Mouse (Mus musculus): ENCODE measurements around the gene Slc39a10. TPM values are rescaled to one million over a fixed set of nuclear protein-coding genes. Genes with fewer than 3 reads are reported as not detected.
A peak's percentile ranks its signal among the peaks of the same experiment; 100 is the strongest.

The Slc39a10 gene
- polyA plus RNA-seq, 1 experiment from 2014 or later, result 27.8 TPM

- no peaks in the 10 kb centered on the region for H3K36me3 ChIP-seq (ENCODE audit: control insufficient read depth, insufficient read depth, low read length)
- no peaks in the 10 kb centered on the region for H3K9me3 ChIP-seq (ENCODE audit: control insufficient read depth, low read length)
- H3K4me1 ChIP-seq (ENCODE audit: control insufficient read depth in 2 of 2, insufficient read depth in 2 of 2, low read length in 2 of 2), result peaks cover 2 to 10% of the 10 kb centered on the region in 2 experiments; a peak in 3 of 4 replicates
- no peak overlapping the region for H3K9ac ChIP-seq (ENCODE audit: low read length)
- no peak overlapping the region for H3K4me3 ChIP-seq (ENCODE audit: control insufficient read depth in 1 of 2, insufficient read depth in 1 of 2, low read depth in 1 of 2, low read length in 2 of 2)
- peak overlapping the region; percentile 24 to 26; a peak in 2 of 4 replicates for H3K27ac ChIP-seq (replicated peaks in 1 of 2; ENCODE audit: control insufficient read depth in 1 of 2, insufficient read depth in 1 of 2, low read depth in 2 of 2, low read length in 2 of 2)
- no peaks in the 10 kb centered on the region for H3K27me3 ChIP-seq (ENCODE audit: control insufficient read depth, insufficient read depth, low read length)
- H3K4me2 ChIP-seq (ENCODE audit: low read length), result no peak overlapping the region
- WGBS, result 56% methylated on average over 7 of the region's 7 CpGs
- ATAC-seq (ENCODE audit: insufficient number of reproducible peaks, insufficient read depth, low FRiP score, low read depth), result no peak
Observed at GRCm38 (mm10) chr1:46864175-46864885, 28.3 kb downstream of the Slc39a10 start.

GRCm38 (mm10) chr1:46863434-46863833 lies 29.2 kb downstream of the Slc39a10 start:
- Histone ChIP-seq H3K9me3 (ENCODE audit: control insufficient read depth, low read length) (no peaks in the 10 kb centered on the region), H3K4me3 (ENCODE audit: control insufficient read depth in 1 of 2, insufficient read depth in 1 of 2, low read depth in 1 of 2, low read length in 2 of 2) (no peak overlapping the region), H3K4me1 (ENCODE audit: control insufficient read depth in 2 of 2, insufficient read depth in 2 of 2, low read length in 2 of 2) (peaks cover 2 to 10% of the 10 kb centered on the region in 2 experiments; a peak in 3 of 4 replicates), H3K4me2 (ENCODE audit: low read length) (no peak overlapping the region), H3K27me3 (ENCODE audit: control insufficient read depth, insufficient read depth, low read length) (no peaks in the 10 kb centered on the region), H3K9ac (ENCODE audit: low read length) (no peak overlapping the region), H3K27ac (replicated peaks in 1 of 2; ENCODE audit: control insufficient read depth in 1 of 2, insufficient read depth in 1 of 2, low read depth in 2 of 2, low read length in 2 of 2) (no peak overlapping the region), H3K36me3 (ENCODE audit: control insufficient read depth, insufficient read depth, low read length) (no peaks in the 10 kb centered on the region)
- 80% methylated on average over 2 of the region's 2 CpGs for WGBS
- ATAC-seq (ENCODE audit: insufficient number of reproducible peaks, insufficient read depth, low FRiP score, low read depth), result no peak

- Histone ChIP-seq H3K4me2 (ENCODE audit: low read length) (no peak overlapping the region), H3K9me3 (ENCODE audit: control insufficient read depth, low read length) (no peaks in the 10 kb centered on the region), H3K27me3 (ENCODE audit: control insufficient read depth, insufficient read depth, low read length) (no peaks in the 10 kb centered on the region), H3K9ac (ENCODE audit: low read length) (no peak overlapping the region), H3K27ac (replicated peaks in 1 of 2; ENCODE audit: control insufficient read depth in 1 of 2, insufficient read depth in 1 of 2, low read depth in 2 of 2, low read length in 2 of 2) (no peak overlapping the region), H3K4me3 (ENCODE audit: control insufficient read depth in 1 of 2, insufficient read depth in 1 of 2, low read depth in 1 of 2, low read length in 2 of 2) (no peak overlapping the region), H3K4me1 (ENCODE audit: control insufficient read depth in 2 of 2, insufficient read depth in 2 of 2, low read length in 2 of 2) (peaks cover 2 to 10% of the 10 kb centered on the region in 2 experiments; a peak in 3 of 4 replicates), H3K36me3 (ENCODE audit: control insufficient read depth, insufficient read depth, low read length) (no peaks in the 10 kb centered on the region)
- WGBS, result 88% methylated on average over 1 of the region's 1 CpGs
- no peak for ATAC-seq (ENCODE audit: insufficient number of reproducible peaks, insufficient read depth, low FRiP score, low read depth)
Observed at GRCm38 (mm10) chr1:46860082-46860481, 32.6 kb downstream of the Slc39a10 start.

- H3K4me3 ChIP-seq (ENCODE audit: control insufficient read depth in 1 of 2, insufficient read depth in 1 of 2, low read depth in 1 of 2, low read length in 2 of 2), result no peak overlapping the region
- no peak overlapping the region for H3K4me2 ChIP-seq (ENCODE audit: low read length)
- no peak overlapping the region for H3K27ac ChIP-seq (replicated peaks in 1 of 2; ENCODE audit: control insufficient read depth in 1 of 2, insufficient read depth in 1 of 2, low read depth in 2 of 2, low read length in 2 of 2)
- H3K27me3 ChIP-seq (ENCODE audit: control insufficient read depth, insufficient read depth, low read length), result no peaks in the 10 kb centered on the region
- no peaks in the 10 kb centered on the region for H3K9me3 ChIP-seq (ENCODE audit: control insufficient read depth, low read length)
- no peaks in the 10 kb centered on the region for H3K36me3 ChIP-seq (ENCODE audit: control insufficient read depth, insufficient read depth, low read length)
- no peak overlapping the region for H3K9ac ChIP-seq (ENCODE audit: low read length)
- no peak for ATAC-seq (ENCODE audit: insufficient number of reproducible peaks, insufficient read depth, low FRiP score, low read depth)
- H3K4me1 ChIP-seq (ENCODE audit: control insufficient read depth in 2 of 2, insufficient read depth in 2 of 2, low read length in 2 of 2), result peaks cover 2 to 3% of the 10 kb centered on the region in 2 experiments; a peak in 3 of 4 replicates
- 75% methylated on average over 5 of the region's 5 CpGs for WGBS
Observed at GRCm38 (mm10) chr1:46858579-46858978, 34.1 kb downstream of the Slc39a10 start.

GRCm38 (mm10) chr1:46856498-46856897 lies 36.2 kb downstream of the Slc39a10 start:
- no peak overlapping the region for H3K4me2 ChIP-seq (ENCODE audit: low read length)
- ATAC-seq (ENCODE audit: insufficient number of reproducible peaks, insufficient read depth, low FRiP score, low read depth), result no peak
- no peak overlapping the region for H3K9ac ChIP-seq (ENCODE audit: low read length)
- peaks cover 2 to 10% of the 10 kb centered on the region in 2 experiments for H3K4me1 ChIP-seq (ENCODE audit: control insufficient read depth in 2 of 2, insufficient read depth in 2 of 2, low read length in 2 of 2)
- no peak overlapping the region for H3K27ac ChIP-seq (replicated peaks in 1 of 2; ENCODE audit: control insufficient read depth in 1 of 2, insufficient read depth in 1 of 2, low read depth in 2 of 2, low read length in 2 of 2)
- WGBS, result 51% methylated on average over 4 of the region's 4 CpGs
- H3K9me3 ChIP-seq (ENCODE audit: control insufficient read depth, low read length), result no peaks in the 10 kb centered on the region
- H3K27me3 ChIP-seq (ENCODE audit: control insufficient read depth, insufficient read depth, low read length), result no peaks in the 10 kb centered on the region
- no peaks in the 10 kb centered on the region for H3K36me3 ChIP-seq (ENCODE audit: control insufficient read depth, insufficient read depth, low read length)
- H3K4me3 ChIP-seq (ENCODE audit: control insufficient read depth in 1 of 2, insufficient read depth in 1 of 2, low read depth in 1 of 2, low read length in 2 of 2), result no peak overlapping the region

- peak overlapping the region; percentile 87 for H3K4me2 ChIP-seq (ENCODE audit: low read length)
- peak overlapping the region; percentile 96 for H3K9ac ChIP-seq (ENCODE audit: low read length)
- peak overlapping the region; percentile 96 to 97 for H3K4me3 ChIP-seq (ENCODE audit: control insufficient read depth in 1 of 2, insufficient read depth in 1 of 2, low read depth in 1 of 2, low read length in 2 of 2)
- H3K4me1 ChIP-seq (ENCODE audit: control insufficient read depth in 2 of 2, insufficient read depth in 2 of 2, low read length in 2 of 2), result peaks cover 2 to 16% of the 10 kb centered on the region in 2 experiments
- H3K36me3 ChIP-seq (ENCODE audit: control insufficient read depth, insufficient read depth, low read length), result no peaks in the 10 kb centered on the region
- 30% methylated on average over 18 of the region's 18 CpGs for WGBS
- no peaks in the 10 kb centered on the region for H3K9me3 ChIP-seq (ENCODE audit: control insufficient read depth, low read length)
- no peaks in the 10 kb centered on the region for H3K27me3 ChIP-seq (ENCODE audit: control insufficient read depth, insufficient read depth, low read length)
- peak; percentile 48 for ATAC-seq (ENCODE audit: insufficient number of reproducible peaks, insufficient read depth, low FRiP score, low read depth)
- peak overlapping the region; percentile 99 to 100 for H3K27ac ChIP-seq (replicated peaks in 1 of 2; ENCODE audit: control insufficient read depth in 1 of 2, insufficient read depth in 1 of 2, low read depth in 2 of 2, low read length in 2 of 2)
Observed at GRCm38 (mm10) chr1:46854036-46854900, 38.4 kb downstream of the Slc39a10 start.

- Histone ChIP-seq H3K4me3 (ENCODE audit: control insufficient read depth in 1 of 2, insufficient read depth in 1 of 2, low read depth in 1 of 2, low read length in 2 of 2) (peak overlapping the region; percentile 96 to 97), H3K36me3 (ENCODE audit: control insufficient read depth, insufficient read depth, low read length) (no peaks in the 10 kb centered on the region), H3K4me2 (ENCODE audit: low read length) (peak overlapping the region; percentile 87), H3K9ac (ENCODE audit: low read length) (peak overlapping the region; percentile 96), H3K27me3 (ENCODE audit: control insufficient read depth, insufficient read depth, low read length) (no peaks in the 10 kb centered on the region), H3K9me3 (ENCODE audit: control insufficient read depth, low read length) (no peaks in the 10 kb centered on the region), H3K27ac (replicated peaks in 1 of 2; ENCODE audit: control insufficient read depth in 1 of 2, insufficient read depth in 1 of 2, low read depth in 2 of 2, low read length in 2 of 2) (peak overlapping the region; percentile 99 to 100), H3K4me1 (ENCODE audit: control insufficient read depth in 2 of 2, insufficient read depth in 2 of 2, low read length in 2 of 2) (peaks cover 2 to 16% of the 10 kb centered on the region in 2 experiments)
- WGBS, result under 1% methylated on average over 86 of the region's 86 CpGs
- peak; percentile 96 for ATAC-seq (ENCODE audit: insufficient number of reproducible peaks, insufficient read depth, low FRiP score, low read depth)
Observed at GRCm38 (mm10) chr1:46853317-46854035, 39.2 kb downstream of the Slc39a10 start.
